Mouse (Mus musculus) CH12F3 (cell line): Measurements from ENCODE around the gene Myh9.
"Not testable (repeated sequence)": the region's sequence is repeated elsewhere in the genome, so short reads cannot be mapped to it uniquely, and the experiment has no call there.

Experiments used
- in situ Hi-C: fragments of 300-500 bp; cut with MboI; formaldehyde crosslinking; loops from 2 replicates; pipeline ENCODE4 v1.14.3; 2020; ENCODE audit warnings: low sequenced_read_pairs

The Myh9 gene

DNA sequence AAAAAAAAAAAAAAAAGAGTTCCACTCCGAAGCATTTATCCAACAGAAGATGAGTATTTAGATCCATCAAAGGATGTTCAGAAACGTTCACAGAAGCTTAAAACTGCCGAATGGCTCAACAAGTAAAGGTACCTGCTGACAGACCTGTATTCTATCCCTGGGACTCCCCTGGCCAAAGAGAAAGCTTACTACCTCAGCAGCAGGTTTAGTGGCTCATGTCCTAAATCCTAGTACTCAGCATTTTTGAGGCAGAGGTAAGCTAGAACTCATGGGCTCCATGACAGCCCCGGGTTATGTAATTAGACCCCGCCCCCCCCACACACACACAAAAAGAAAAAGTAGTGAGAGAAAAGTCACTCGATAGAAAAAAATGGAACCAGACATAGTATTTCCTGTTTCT is 2.1 kb upstream of the Myh9 start:
- in situ Hi-C loops = no loop called here

DNA sequence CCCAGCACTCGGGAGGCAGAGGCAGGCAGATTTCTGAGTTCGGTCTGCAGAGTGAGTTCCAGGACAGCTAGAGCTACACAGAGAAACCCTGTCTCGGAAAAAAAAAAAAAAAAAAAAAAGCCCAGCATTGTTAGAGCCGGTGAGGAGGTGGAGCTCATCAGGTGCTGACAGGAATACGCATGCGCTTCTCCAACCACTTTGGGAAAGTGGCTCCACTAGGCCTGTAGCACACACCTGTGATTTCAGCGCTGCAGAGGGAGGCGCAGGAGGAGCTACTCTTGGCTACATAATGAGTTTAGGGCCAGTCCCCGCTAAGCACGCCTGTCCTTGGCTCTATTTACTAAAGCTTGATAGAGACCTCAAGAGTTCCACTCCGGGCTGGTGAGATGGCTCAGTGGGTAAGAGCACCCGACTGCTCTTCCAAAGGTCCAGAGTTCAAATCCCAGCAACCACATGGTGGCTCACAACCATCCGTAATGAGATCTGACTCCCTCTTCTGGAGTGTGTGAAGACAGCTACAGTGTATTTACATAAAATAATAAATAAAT is 1.6 kb upstream of the Myh9 start:
- in situ Hi-C loops = not testable (repeated sequence)

DNA sequence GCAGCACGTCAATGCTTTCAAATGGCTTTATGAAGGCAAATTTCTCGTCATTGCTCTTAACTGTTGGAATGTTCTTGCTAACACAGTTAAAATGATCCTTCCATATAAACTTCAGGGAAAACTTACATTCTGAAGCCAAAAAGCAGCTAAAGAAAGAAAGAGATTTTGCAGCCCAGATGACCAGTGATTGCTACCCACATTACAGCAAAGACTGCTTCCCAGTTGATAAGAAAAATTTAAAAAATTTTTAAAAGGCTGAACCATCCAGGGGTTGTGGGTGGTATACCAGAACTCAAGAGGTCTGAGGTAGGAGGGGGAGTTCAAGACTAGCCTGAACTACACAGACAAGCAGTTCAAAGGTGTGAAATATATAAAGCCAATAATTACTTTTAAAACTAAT is 1.1 kb upstream of the Myh9 start:
- in situ Hi-C loops = no loop called here

- in situ Hi-C loops = no loop called here
Measured at GRCm38 (mm10) chr15:77841361-77842046, 471 bp downstream of the Myh9 start.

GRCm38 (mm10) chr15:77840450-77841360 is 1.3 kb downstream of the Myh9 start:
- in situ Hi-C loops = no loop called here

DNA sequence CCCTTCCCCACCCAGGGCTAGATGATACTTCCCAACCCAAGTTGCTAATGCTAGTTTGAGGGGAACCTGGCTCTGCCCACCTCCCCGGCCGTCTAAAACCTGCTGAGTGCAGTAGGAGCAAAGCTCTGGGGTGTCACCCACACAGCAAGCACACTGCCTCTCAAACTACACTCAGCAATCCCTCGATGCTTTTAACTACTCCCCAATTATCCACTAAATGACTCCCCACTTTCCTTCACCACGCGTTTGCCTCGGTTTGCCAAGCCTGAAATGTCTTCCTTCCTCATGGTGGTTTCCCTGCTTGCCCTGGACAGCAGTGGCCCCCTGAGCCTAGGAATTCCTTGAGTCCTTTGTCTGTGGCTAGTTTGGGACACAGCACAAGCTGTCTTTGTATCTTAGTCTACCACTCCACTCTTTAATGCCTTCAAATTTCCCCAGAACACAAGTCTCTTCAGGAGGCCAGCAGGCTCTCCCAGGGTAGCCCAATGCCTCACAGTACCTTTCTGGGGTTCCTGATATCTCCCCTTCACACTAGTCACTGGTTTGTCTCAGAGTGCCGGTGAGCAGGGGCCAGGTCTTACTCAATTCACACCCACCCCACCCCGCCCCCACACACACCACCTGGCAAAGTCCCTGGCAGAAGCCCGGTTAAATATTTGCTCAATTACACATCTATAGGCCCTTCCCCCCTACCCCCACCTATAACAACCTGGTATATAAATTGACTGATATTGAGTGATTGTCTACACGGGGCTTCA is 2.3 kb downstream of the Myh9 start:
- in situ Hi-C loops = no loop called here

GRCm38 (mm10) chr15:77838530-77839387 is 3.2 kb downstream of the Myh9 start:
- in situ Hi-C loops = no loop called here

- in situ Hi-C loops = no loop called here
Measured at GRCm38 (mm10) chr15:77837444-77838117, 4.4 kb downstream of the Myh9 start.

- in situ Hi-C loops = no loop called here
Measured at GRCm38 (mm10) chr15:77836692-77837443, 5.1 kb downstream of the Myh9 start.

GRCm38 (mm10) chr15:77835930-77836653 is 5.9 kb downstream of the Myh9 start:
- in situ Hi-C loops = no loop called here

DNA sequence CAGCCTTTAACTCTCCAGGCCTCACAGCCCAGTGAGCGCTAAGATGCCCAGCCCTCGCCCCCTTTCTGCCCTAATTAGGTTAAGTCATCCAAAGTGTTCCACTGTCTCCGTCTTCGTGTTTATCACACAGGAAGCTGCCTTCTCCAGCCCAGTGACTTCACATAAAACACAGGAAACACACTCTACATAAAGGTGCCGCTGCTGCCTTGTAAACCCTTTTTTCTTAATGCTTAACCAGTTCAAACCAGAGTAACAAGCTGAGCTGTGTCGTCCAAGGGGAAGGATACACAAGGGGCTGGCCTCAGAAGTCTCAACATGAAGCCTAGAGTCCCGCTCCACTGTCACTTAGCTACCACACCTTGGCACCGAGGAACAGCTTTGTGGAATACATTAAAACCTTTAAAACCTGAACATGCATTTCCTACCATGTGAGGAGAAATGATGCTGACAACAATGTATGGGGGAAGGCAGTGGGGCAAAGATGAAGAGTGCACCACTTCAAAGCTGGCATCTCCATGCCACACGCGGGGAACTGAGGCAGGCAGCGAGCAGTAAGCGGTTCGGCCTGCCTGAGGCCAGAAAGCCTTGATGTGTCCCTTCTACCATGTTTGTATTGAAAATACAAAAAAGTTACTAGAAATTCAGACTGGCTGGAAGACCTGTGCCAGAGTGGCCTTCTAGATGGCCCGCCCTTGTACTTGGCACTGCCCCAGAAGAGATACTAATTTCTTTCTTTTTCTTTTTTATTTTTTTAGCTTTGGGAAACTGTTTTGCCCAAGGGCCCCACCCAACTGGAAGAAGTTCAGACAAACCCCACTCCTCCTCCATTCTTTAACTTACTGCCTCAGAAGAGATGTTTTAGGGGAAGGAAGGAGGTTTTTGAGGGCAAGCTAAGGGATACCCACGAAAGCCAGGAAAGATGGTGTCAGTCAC is 7.4 kb downstream of the Myh9 start:
- in situ Hi-C loops = no loop called here

DNA sequence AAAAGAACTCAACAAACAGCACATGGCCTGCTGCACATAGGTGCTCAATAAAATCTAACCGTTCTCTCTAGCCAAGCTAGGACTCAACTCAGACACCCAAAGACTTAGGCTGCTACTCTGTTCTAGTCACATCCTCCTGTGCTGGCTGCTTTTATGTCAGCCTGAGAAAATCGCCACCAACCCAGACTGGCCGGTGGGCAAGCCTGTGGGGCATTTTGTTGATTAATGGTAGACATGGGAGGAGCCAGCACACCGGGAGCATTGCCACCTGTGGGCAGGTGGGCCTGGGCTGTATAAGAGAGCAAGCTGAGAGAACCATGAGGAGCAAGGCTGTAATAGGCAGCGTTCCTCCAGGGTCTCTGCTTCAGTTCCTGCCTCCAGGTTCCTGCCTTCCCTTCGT is 8.2 kb downstream of the Myh9 start:
- in situ Hi-C loops = no loop called here

DNA sequence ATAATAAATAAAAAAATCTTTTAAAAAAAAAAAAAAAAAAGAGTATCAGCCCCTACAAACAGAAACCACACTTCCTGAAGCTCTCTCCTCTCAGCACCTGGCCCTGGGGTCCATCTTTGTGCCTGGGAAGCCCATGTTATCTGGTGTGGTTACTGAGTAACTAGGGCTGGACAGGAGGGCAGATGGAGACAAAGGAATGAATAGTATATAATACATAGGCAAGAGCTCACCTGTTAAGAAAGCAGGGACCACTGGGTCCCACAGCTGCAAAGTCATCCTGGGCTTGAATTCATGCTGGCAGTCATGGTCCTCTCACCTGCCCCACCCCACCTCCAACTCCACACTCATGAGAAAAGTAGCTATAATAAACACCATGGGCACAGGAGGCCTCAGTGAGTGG is 8.9 kb downstream of the Myh9 start:
- in situ Hi-C loops = no loop called here

GRCm38 (mm10) chr15:77832458-77832904 is 9.5 kb downstream of the Myh9 start:
- in situ Hi-C loops = no loop called here

- in situ Hi-C loops = no loop called here
Measured at GRCm38 (mm10) chr15:77831754-77832457, 10.1 kb downstream of the Myh9 start.

DNA sequence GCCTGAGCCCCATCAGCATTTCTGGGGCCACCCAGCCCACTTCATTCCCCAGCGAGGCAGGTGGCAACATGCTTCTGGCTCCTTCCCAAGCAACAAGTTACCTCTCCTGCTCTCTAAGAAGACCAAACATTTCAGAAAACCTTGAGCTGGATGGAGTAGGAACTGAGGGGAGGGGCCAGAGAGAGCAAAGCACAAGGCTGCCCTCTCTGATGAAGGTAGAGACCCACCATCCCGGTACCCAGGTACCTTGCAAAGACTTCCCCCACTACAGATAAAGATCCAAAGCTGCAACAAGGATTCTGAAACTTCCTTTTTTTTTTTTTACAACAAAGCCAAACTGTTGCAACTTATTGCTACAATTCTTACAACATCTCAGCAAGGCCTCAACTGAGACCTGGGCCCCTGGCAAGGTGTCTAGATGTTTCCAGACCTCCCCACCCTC is 10.8 kb downstream of the Myh9 start:
- in situ Hi-C loops = no loop called here
